Mouse (Mus musculus): ENCODE data around the gene Gm266.

DNA sequence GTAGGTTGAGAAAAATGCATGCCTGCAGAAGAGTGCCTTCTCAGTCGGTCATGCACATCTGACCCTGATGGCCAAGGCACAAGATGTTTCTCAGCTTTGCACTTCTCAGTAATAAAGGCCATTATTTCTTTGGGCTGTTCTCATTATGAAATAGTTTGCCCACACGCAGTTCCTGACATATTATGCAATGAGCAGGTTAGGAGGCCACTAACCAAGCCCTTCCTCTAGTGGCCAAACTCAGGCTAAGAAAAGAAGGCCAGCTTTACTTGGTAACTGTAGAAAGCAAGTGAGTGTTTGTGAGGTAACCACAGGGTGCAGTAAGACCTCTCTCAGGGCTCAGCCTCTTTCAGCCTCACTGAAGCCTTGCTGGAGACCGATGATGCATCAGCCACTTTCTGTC lies 39.3 kb upstream of the Gm266 start:
- TF ChIP-seq CTCF (IDR thresholded peaks at IDR 0.05; ENCODE audit: control insufficient read depth, insufficient read depth, insufficient replicate concordance, low read depth, low read length) (no peak), POLR2A (IDR thresholded peaks at IDR 0.05; ENCODE audit: control insufficient read depth, low read depth, low read length) (no peak)

Measured in testis, adult 2 months (tissue).